Mouse (Mus musculus): ENCODE measurements around the gene Emd. TPM values are rescaled to one million over a fixed set of nuclear protein-coding genes. Genes with fewer than 3 reads are reported as not detected.

Gene Emd
- polyA plus RNA-seq, 1 experiment from 2014 or later: 17.8 TPM

- Histone ChIP-seq H3K4me2 (ENCODE audit: low read length) (no peak overlapping the region), H3K4me1 (ENCODE audit: control insufficient read depth in 2 of 2, insufficient read depth in 2 of 2, low read length in 2 of 2) (no peaks in the 10 kb centered on the region), H3K9ac (ENCODE audit: low read length) (no peak overlapping the region), H3K36me3 (ENCODE audit: control insufficient read depth, insufficient read depth, low read length) (peaks cover 42% of the 10 kb centered on the region), H3K27me3 (ENCODE audit: control insufficient read depth, insufficient read depth, low read length) (no peaks in the 10 kb centered on the region), H3K9me3 (ENCODE audit: control insufficient read depth, low read length) (no peaks in the 10 kb centered on the region), H3K27ac (replicated peaks in 1 of 2; ENCODE audit: control insufficient read depth in 1 of 2, insufficient read depth in 1 of 2, low read depth in 2 of 2, low read length in 2 of 2) (no peak overlapping the region), H3K4me3 (ENCODE audit: control insufficient read depth in 1 of 2, insufficient read depth in 1 of 2, low read depth in 1 of 2, low read length in 2 of 2) (no peak overlapping the region)
- WGBS: 72% methylated on average over 1 of the region's 1 CpGs
- no peak for ATAC-seq (ENCODE audit: insufficient number of reproducible peaks, insufficient read depth, low FRiP score, low read depth)
These were observed 43.9 kb downstream of the Emd start for GRCm38 (mm10) chrX:74298348-74298747.

GRCm38 (mm10) chrX:74299721-74300120 is 45.2 kb downstream of the Emd start:
- ATAC-seq (ENCODE audit: insufficient number of reproducible peaks, insufficient read depth, low FRiP score, low read depth): no peak
- H3K9me3 ChIP-seq (ENCODE audit: control insufficient read depth, low read length): no peaks in the 10 kb centered on the region
- H3K27ac ChIP-seq (replicated peaks in 1 of 2; ENCODE audit: control insufficient read depth in 1 of 2, insufficient read depth in 1 of 2, low read depth in 2 of 2, low read length in 2 of 2): no peak overlapping the region
- H3K9ac ChIP-seq (ENCODE audit: low read length): no peak overlapping the region
- no peak overlapping the region for H3K4me2 ChIP-seq (ENCODE audit: low read length)
- H3K27me3 ChIP-seq (ENCODE audit: control insufficient read depth, insufficient read depth, low read length): no peaks in the 10 kb centered on the region
- H3K4me1 ChIP-seq (ENCODE audit: control insufficient read depth in 2 of 2, insufficient read depth in 2 of 2, low read length in 2 of 2): no peaks in the 10 kb centered on the region
- 69% methylated on average over 3 of the region's 3 CpGs for WGBS
- H3K4me3 ChIP-seq (ENCODE audit: control insufficient read depth in 1 of 2, insufficient read depth in 1 of 2, low read depth in 1 of 2, low read length in 2 of 2): no peak overlapping the region
- H3K36me3 ChIP-seq (ENCODE audit: control insufficient read depth, insufficient read depth, low read length): peaks cover 50% of the 10 kb centered on the region

- peak within 1 kb of the TSS; percentile 81 for H3K9ac ChIP-seq (ENCODE audit: low read length)
- no peaks in the 10 kb centered on the region for H3K9me3 ChIP-seq (ENCODE audit: control insufficient read depth, low read length)
- 19% methylated on average over 39 of the region's 41 CpGs for WGBS
- peak within 1 kb of the TSS; percentile 71 for H3K4me2 ChIP-seq (ENCODE audit: low read length)
- peak; percentile 82 for ATAC-seq (ENCODE audit: insufficient number of reproducible peaks, insufficient read depth, low FRiP score, low read depth)
- peaks cover 0 to 5% of the 10 kb centered on the region in 2 experiments; a peak in 2 of 4 replicates for H3K4me1 ChIP-seq (ENCODE audit: control insufficient read depth in 2 of 2, insufficient read depth in 2 of 2, low read length in 2 of 2)
- peaks cover 76% of the 10 kb centered on the region for H3K36me3 ChIP-seq (ENCODE audit: control insufficient read depth, insufficient read depth, low read length)
- peak within 1 kb of the TSS; percentile 89 to 96 for H3K27ac ChIP-seq (replicated peaks in 1 of 2; ENCODE audit: control insufficient read depth in 1 of 2, insufficient read depth in 1 of 2, low read depth in 2 of 2, low read length in 2 of 2)
- peak within 1 kb of the TSS; percentile 58 to 89 for H3K4me3 ChIP-seq (ENCODE audit: control insufficient read depth in 1 of 2, insufficient read depth in 1 of 2, low read depth in 1 of 2, low read length in 2 of 2)
- no peaks in the 10 kb centered on the region for H3K27me3 ChIP-seq (ENCODE audit: control insufficient read depth, insufficient read depth, low read length)
These were observed 50.6 kb downstream of the Emd start, which contains the start of gene Gdi1 for GRCm38 (mm10) chrX:74304867-74305700. TSS of gene Gdi1 (plus strand) at chrX:74304998.

Small RNAs within 50 kb of the gene (microRNA-seq; reads per million reads assigned to microRNA genes)
- gene Mir7091: not detected

Other genes with a start within 250 kb of the Emd start
- 41.4 and 44.6 TPM in 2 replicates for gene Irak1, start 230.8 kb upstream of the Emd start, polyA plus RNA-seq (2014; fragmentation: Nextera tagmentation; extraction: Ambion mirVana)
- not detected in 2 replicates for gene Opn1mw, start 127.2 kb upstream of the Emd start, polyA plus RNA-seq (2014; fragmentation: Nextera tagmentation; extraction: Ambion mirVana)
- 10.9 and 11.7 TPM in 2 replicates for gene Mecp2, start 119.3 kb upstream of the Emd start, polyA plus RNA-seq (2014; fragmentation: Nextera tagmentation; extraction: Ambion mirVana)
- gene Tex28, start 86.8 kb upstream of the Emd start, polyA plus RNA-seq (2014; fragmentation: Nextera tagmentation; extraction: Ambion mirVana): not detected in 2 replicates
- 0.14 TPM in 1 of 2 replicates, not detected in the other for gene Tktl1, start 77.4 kb upstream of the Emd start, polyA plus RNA-seq (2014; fragmentation: Nextera tagmentation; extraction: Ambion mirVana)
- 150 and 157 TPM in 2 replicates for gene Flna, start 4.9 kb upstream of the Emd start, polyA plus RNA-seq (2014; fragmentation: Nextera tagmentation; extraction: Ambion mirVana)
- 455 and 540 TPM in 2 replicates for gene Rpl10, start 16.1 kb downstream of the Emd start, polyA plus RNA-seq (2014; fragmentation: Nextera tagmentation; extraction: Ambion mirVana)
- gene Taz, start 27.2 kb downstream of the Emd start, polyA plus RNA-seq (2014; fragmentation: Nextera tagmentation; extraction: Ambion mirVana): 59.5 and 64.5 TPM in 2 replicates
- gene Dnase1l1, start 27.6 kb downstream of the Emd start, polyA plus RNA-seq (2014; fragmentation: Nextera tagmentation; extraction: Ambion mirVana): 15.2 and 17.3 TPM in 2 replicates
- gene Atp6ap1, start 42.4 kb downstream of the Emd start, polyA plus RNA-seq (2014; fragmentation: Nextera tagmentation; extraction: Ambion mirVana): 110 and 118 TPM in 2 replicates
- 120 and 130 TPM in 2 replicates for gene Gdi1, start 50.3 kb downstream of the Emd start, polyA plus RNA-seq (2014; fragmentation: Nextera tagmentation; extraction: Ambion mirVana)
- gene Fam50a, start 58.3 kb downstream of the Emd start, polyA plus RNA-seq (2014; fragmentation: Nextera tagmentation; extraction: Ambion mirVana): 40.2 and 43.2 TPM in 2 replicates
- gene Plxna3, start 74.4 kb downstream of the Emd start, polyA plus RNA-seq (2014; fragmentation: Nextera tagmentation; extraction: Ambion mirVana): 3.3 and 5.4 TPM in 2 replicates
- 102 and 103 TPM in 2 replicates for gene Lage3, start 98.9 kb downstream of the Emd start, polyA plus RNA-seq (2014; fragmentation: Nextera tagmentation; extraction: Ambion mirVana)
- 64.3 and 67.2 TPM in 2 replicates for gene Ubl4a, start 118.5 kb downstream of the Emd start, polyA plus RNA-seq (2014; fragmentation: Nextera tagmentation; extraction: Ambion mirVana)
- gene Slc10a3, start 118.7 kb downstream of the Emd start, polyA plus RNA-seq (2014; fragmentation: Nextera tagmentation; extraction: Ambion mirVana): 14.4 and 14.5 TPM in 2 replicates
- gene Fam3a, start 138.6 kb downstream of the Emd start, polyA plus RNA-seq (2014; fragmentation: Nextera tagmentation; extraction: Ambion mirVana): 28.1 and 29.9 TPM in 2 replicates
- 21.5 and 22.1 TPM in 2 replicates for gene Ikbkg, start 138.6 kb downstream of the Emd start, polyA plus RNA-seq (2014; fragmentation: Nextera tagmentation; extraction: Ambion mirVana)
- 16.0 and 17.9 TPM in 2 replicates for gene G6pdx, start 174.5 kb downstream of the Emd start, polyA plus RNA-seq (2014; fragmentation: Nextera tagmentation; extraction: Ambion mirVana)
- not detected in 2 replicates for gene Gm6880, start 226.7 kb downstream of the Emd start, polyA plus RNA-seq (2014; fragmentation: Nextera tagmentation; extraction: Ambion mirVana)

Measured in heart, embryonic 14.5 days (tissue).